Mouse (Mus musculus) embryonic facial prominence, embryonic 12.5 days (tissue): ENCODE data around the gene Glmp. TPM values are rescaled to one million over a fixed set of nuclear protein-coding genes. Genes with fewer than 3 reads are reported as not detected.

ENCODE experiments used
- ATAC-seq: fragments of 200-750 bp; cut with Nextera tagmentation; 2 replicates; pipeline ENCODE4 v1.8.0; 2017; ENCODE audit not compliant: insufficient number of reproducible peaks, insufficient read depth, low FRiP score, low TSS enrichment
- H3K27ac ChIP-seq: fragments of 300-500 bp; sonication (generic); 2 replicates; pipeline ENCODE4 v1.5.1; 2016; ENCODE audit warnings: mild to moderate bottlenecking
- H3K27me3 ChIP-seq: fragments of 300-500 bp; sonication (generic); 2 replicates; pipeline ENCODE4 v1.6.1; 2016; ENCODE audit warnings: mild to moderate bottlenecking, moderate library complexity
- H3K36me3 ChIP-seq: fragments of 300-500 bp; sonication (generic); 2 replicates; pipeline ENCODE4 v1.6.1; 2016; ENCODE audit warnings: mild to moderate bottlenecking
- H3K4me1 ChIP-seq: fragments of 300-500 bp; sonication (generic); 2 replicates; pipeline ENCODE4 v1.6.1; 2016
- H3K4me2 ChIP-seq: fragments of 300-500 bp; sonication (generic); replicated peaks from 2 replicates; pipeline ENCODE4 v1.6.1; 2016; ENCODE audit warnings: mild to moderate bottlenecking, moderate library complexity
- H3K4me3 ChIP-seq: fragments of 300-500 bp; sonication (generic); 2 replicates; pipeline ENCODE4 v1.5.1; 2016; ENCODE audit warnings: mild to moderate bottlenecking
- H3K9ac ChIP-seq: fragments of 300-500 bp; sonication (generic); 2 replicates; pipeline ENCODE4 v1.6.1; 2016; ENCODE audit warnings: mild to moderate bottlenecking, moderate library complexity
- H3K9me3 ChIP-seq: fragments of 300-500 bp; sonication (generic); 2 replicates; pipeline ENCODE4 v1.6.1; 2016; ENCODE audit warnings: mild to moderate bottlenecking, moderate library complexity
- WGBS: fragments of 180-500 bp; shearing (Covaris S2); methylation state at CpG from one replicate; pipeline ENCODE4 v1.1.7; 2016; 5-methylcytosine and 5-hydroxymethylcytosine counted together
- polyA plus RNA-seq: library from polyadenylated mRNA; unstranded; fragments of >200 nt; fragmentation: Nextera tagmentation; extraction: Ambion mirVana; gene quantifications from 2 replicates; pipeline ENCODE4 v1.2.1, GENCODE M21; 2016

The Glmp gene
- polyA plus RNA-seq, 1 experiment from 2014 or later = 169 TPM

DNA sequence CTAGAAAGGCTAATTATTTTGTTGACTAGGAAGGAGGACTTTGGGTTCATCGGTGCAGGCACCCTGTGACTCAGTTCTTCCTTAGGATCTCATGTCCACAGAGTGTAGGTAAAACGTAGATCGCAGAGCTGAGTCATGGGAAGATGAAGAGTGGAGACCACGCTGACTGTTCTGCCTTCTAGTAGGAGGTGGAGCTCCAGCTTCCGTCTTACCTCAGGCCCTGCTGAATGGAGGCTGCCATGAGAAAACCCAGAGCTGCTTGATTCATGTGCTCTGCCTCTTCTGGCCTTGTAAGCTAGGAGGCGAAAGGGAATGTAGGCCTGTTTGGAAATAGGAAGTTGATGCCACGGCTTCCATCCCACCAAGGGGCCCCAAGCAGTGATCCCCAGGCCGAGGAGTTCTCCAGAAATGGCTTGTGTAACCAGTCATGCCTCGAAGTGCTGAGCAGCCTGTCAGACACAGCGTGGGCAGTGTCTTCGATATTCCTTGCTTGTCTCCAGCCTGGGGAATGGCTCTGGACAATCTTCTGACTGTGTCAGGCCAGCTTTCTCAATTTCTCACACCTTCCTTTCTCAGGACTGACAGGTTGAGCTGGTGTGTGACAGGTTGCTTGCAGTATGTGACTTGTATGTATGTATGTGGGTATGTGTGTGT is 12.7 kb downstream of the Glmp start:
- H3K9ac ChIP-seq = no peak overlapping the region
- no peaks in the 10 kb centered on the region for H3K9me3 ChIP-seq
- 87% methylated on average over 11 of the region's 11 CpGs for WGBS
- peaks cover 30% of the 10 kb centered on the region for H3K4me1 ChIP-seq
- H3K27ac ChIP-seq = no peak overlapping the region
- no peak for ATAC-seq
- H3K4me3 ChIP-seq = no peak overlapping the region
- H3K36me3 ChIP-seq = peaks cover 9% of the 10 kb centered on the region
- H3K4me2 ChIP-seq = peak overlapping the region; percentile 79
- H3K27me3 ChIP-seq = no peaks in the 10 kb centered on the region

DNA sequence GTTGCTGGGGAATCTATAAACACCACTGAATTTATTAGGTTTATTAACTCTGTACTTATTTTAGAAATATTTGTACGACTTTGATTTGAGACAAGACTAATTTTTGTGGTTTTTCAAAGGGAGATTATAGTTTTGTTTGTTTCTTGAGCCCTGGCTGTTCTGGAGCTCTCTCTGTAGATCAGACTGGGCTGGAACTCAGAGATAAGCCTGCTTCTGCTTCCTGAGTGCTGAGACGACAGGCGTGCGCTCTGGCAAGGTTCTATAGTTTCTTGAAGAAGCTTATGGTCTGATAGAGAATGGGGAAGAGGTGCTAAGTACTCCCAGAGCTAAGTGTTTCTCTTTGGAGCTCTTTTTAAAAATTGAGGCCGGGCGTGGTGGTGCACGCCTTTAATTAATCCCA is 13.5 kb downstream of the Glmp start:
- no peak overlapping the region for H3K4me2 ChIP-seq
- peaks cover 30% of the 10 kb centered on the region for H3K4me1 ChIP-seq
- H3K9ac ChIP-seq = no peak overlapping the region
- H3K36me3 ChIP-seq = peaks cover 18% of the 10 kb centered on the region
- no peaks in the 10 kb centered on the region for H3K27me3 ChIP-seq
- WGBS = 92% methylated on average over 7 of the region's 7 CpGs
- H3K27ac ChIP-seq = no peak overlapping the region
- no peak overlapping the region for H3K4me3 ChIP-seq
- no peaks in the 10 kb centered on the region for H3K9me3 ChIP-seq
- ATAC-seq = no peak

DNA sequence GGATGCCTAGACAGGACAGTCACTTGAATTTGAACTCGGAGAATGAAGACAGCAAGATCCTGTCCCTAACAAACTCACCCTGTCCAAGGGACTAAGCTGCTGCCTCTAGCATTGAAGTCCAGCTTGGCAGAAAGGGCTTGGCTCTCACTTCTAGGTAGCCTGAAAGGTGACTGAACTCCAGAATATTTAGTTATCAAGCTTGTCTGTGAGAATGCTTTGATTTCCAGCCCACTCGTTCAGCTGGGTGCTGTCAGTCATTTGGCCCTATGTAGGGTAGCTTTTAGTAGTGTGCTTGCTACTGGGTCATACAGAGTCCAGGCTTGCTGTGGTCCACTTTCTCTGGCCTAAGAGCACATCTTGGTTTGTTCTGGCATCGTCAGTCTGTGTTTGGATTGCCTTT is 14.2 kb downstream of the Glmp start:
- Histone ChIP-seq H3K27ac (no peak overlapping the region), H3K4me3 (no peak overlapping the region), H3K9ac (no peak overlapping the region), H3K9me3 (no peaks in the 10 kb centered on the region), H3K4me1 (peaks cover 30% of the 10 kb centered on the region), H3K4me2 (no peak overlapping the region), H3K27me3 (no peaks in the 10 kb centered on the region), H3K36me3 (peaks cover 25% of the 10 kb centered on the region)
- 74% methylated on average over 3 of the region's 3 CpGs for WGBS
- no peak for ATAC-seq

DNA sequence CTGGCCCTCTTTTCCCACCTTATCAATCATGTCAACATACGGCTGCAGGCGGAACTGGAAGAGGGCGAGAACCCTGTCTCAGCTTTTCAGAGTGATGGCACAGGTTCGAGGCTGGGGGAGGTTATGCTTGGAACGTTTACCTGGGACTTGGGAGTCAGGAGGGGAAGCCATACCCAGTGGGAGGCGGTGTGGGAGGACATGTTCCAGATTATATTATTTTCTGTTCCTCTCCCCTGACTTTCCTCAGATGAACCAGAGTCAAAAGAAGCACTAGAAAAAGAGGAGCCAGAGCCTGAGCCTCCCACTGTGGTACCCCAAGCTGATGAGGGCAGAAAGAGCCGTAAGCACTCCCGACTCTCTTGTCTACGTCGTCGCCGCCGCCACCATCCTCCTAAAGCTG is 25.9 kb downstream of the Glmp start:
- 94% methylated on average over 13 of the region's 13 CpGs for WGBS
- ATAC-seq = no peak
- H3K4me2 ChIP-seq = no peak overlapping the region
- H3K36me3 ChIP-seq = peaks cover 94% of the 10 kb centered on the region
- no peaks in the 10 kb centered on the region for H3K9me3 ChIP-seq
- no peaks in the 10 kb centered on the region for H3K27me3 ChIP-seq
- H3K4me1 ChIP-seq = no peaks in the 10 kb centered on the region
- H3K4me3 ChIP-seq = no peak overlapping the region
- no peak overlapping the region for H3K27ac ChIP-seq
- H3K9ac ChIP-seq = no peak overlapping the region

DNA sequence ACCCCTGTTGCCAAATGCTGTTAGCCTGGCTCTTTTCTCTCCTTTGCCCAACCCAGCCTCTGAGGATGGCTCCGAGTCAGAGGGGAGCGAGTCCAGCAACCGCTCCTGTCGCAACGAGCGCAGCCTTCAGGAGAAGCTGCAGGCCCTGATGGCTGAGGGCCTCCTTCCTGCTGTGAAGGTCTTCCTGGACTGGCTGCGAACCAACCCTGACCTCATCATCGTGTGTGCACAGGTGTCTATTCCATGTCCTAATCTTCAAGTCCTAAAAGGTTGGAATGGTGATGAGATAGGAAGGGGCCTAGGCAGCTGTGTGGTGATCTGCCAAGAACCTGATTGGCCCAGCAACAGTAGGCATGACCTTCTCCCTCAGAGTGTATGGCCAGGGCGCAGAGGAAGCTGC is 28.1 kb downstream of the Glmp start:
- H3K36me3 ChIP-seq = peaks cover 94% of the 10 kb centered on the region
- H3K9me3 ChIP-seq = no peaks in the 10 kb centered on the region
- H3K27ac ChIP-seq = no peak overlapping the region
- H3K4me3 ChIP-seq = no peak overlapping the region
- 96% methylated on average over 9 of the region's 9 CpGs for WGBS
- ATAC-seq = no peak
- no peaks in the 10 kb centered on the region for H3K4me1 ChIP-seq
- no peak overlapping the region for H3K4me2 ChIP-seq
- no peaks in the 10 kb centered on the region for H3K27me3 ChIP-seq
- H3K9ac ChIP-seq = no peak overlapping the region

DNA sequence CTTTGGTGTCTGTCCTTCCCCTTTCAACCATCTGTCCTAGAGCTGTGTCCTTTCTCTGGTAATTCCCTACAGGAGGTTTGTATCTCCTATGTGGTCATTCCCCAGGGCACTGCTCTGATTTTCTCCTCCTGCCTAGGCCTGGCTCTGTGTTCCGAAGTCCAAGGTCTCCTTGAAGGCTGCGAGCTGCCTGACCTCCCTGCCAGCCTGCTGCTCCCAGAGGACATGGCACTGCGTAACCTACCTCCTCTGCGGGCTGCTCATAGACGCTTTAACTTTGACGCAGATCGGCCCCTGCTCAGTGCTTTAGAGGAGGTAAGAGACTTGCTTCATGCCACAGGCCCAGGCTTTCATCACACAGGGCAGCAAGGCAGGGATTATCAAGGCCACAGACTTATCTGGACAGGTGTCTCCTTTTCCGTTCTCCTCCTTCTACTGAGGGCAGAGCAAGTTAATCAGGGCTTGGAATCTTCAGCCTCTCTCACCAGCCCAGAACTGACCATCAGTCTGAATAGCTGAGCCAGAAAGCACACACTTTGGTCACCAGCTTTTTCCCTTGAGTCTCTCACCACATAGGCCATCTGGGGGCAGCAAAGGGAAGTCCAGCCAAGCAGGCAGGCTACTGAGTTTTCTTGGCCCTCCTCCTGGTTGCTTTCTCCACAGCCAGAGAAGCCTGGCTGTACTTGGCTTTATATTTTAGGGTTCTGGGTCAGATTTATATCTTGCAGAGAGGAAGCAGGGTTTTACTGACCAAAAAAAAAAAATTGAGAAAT is 29.8 kb downstream of the Glmp start:
- H3K27me3 ChIP-seq = no peaks in the 10 kb centered on the region
- no peaks in the 10 kb centered on the region for H3K4me1 ChIP-seq
- H3K4me3 ChIP-seq = no peak overlapping the region
- no peak overlapping the region for H3K4me2 ChIP-seq
- peaks cover 96% of the 10 kb centered on the region for H3K36me3 ChIP-seq
- ATAC-seq = no peak
- WGBS = 90% methylated on average over 8 of the region's 8 CpGs
- H3K9ac ChIP-seq = no peak overlapping the region
- H3K27ac ChIP-seq = no peak overlapping the region
- no peaks in the 10 kb centered on the region for H3K9me3 ChIP-seq

DNA sequence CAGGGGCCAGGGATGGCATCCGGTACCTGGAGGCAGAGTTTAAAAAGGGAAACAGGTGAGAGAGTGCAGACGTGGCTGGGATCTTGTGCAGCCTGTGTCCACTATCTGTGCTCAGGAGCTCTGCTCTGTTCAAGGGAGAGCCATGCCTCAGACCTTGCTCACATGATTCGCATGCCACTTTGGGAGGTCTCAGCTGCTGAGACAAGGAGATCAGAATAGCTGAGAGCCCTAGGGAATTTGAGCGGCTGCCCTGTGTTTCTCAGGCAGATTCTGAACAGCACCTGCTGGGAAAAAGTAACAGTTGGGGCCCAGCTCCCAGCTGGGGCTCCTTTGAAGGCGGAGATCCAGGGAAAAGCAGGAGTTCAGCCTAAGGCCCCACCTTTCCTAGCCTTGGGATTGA is 34.8 kb downstream of the Glmp start:
- H3K9me3 ChIP-seq = no peaks in the 10 kb centered on the region
- ATAC-seq = no peak
- H3K4me1 ChIP-seq = no peaks in the 10 kb centered on the region
- peak overlapping the region; percentile 37; the same call in 1 of the 2 replicates for H3K27ac ChIP-seq
- H3K4me3 ChIP-seq = no peak overlapping the region
- no peak overlapping the region for H3K4me2 ChIP-seq
- H3K9ac ChIP-seq = no peak overlapping the region
- peaks cover 78% of the 10 kb centered on the region for H3K36me3 ChIP-seq
- H3K27me3 ChIP-seq = peaks cover 6% of the 10 kb centered on the region
- 71% methylated on average over 5 of the region's 5 CpGs for WGBS

DNA sequence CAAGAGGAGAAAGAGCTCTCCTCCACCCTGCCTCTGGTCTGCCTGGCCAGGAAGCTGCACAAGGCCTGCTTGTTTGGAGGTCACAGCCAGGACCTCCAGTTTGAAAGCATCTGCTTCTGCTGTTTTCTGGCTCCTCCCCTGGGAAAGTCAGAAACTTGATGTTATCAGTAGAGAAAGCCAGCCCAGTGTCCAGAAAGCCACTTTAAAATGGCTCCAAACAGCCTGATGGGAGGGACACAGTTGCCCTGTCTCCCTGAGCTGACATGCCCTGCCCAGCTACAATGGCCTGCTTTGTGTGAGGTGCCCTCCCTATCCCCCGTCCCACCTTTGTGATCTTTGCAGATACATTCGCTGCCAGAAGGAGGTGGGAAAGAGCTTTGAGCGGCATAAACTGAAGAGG is 35.2 kb downstream of the Glmp start:
- Histone ChIP-seq H3K4me3 (no peak overlapping the region), H3K9ac (no peak overlapping the region), H3K27ac (peak overlapping the region; percentile 48; the same call in 1 of the 2 replicates), H3K4me1 (no peaks in the 10 kb centered on the region), H3K9me3 (no peaks in the 10 kb centered on the region), H3K36me3 (peaks cover 74% of the 10 kb centered on the region), H3K4me2 (no peak overlapping the region), H3K27me3 (peaks cover 10% of the 10 kb centered on the region)
- 38% methylated on average over 3 of the region's 3 CpGs for WGBS
- no peak for ATAC-seq

DNA sequence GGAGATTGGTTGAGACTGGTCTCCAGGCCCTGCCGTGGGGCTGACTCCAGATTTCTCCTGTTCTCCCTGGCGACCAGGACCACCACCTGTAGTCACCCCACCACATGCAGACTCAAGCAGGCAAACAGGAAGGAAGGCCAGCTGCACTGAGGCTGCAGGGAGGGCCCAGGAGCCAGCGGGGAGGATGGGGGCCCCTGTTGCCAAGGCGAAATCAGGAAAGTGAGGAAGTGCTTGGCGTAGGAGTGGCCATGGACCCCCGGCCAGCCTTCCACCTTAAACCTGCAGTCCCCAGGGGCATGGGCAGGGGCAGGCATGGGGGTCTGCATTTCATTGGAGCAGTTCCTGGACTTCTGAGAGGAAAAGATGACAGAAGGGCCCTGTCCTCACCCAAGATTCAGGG is 36.3 kb downstream of the Glmp start:
- Histone ChIP-seq H3K27me3 (peaks cover 21% of the 10 kb centered on the region), H3K27ac (no peak overlapping the region), H3K9ac (no peak overlapping the region), H3K4me1 (no peaks in the 10 kb centered on the region), H3K9me3 (no peaks in the 10 kb centered on the region), H3K4me3 (no peak overlapping the region), H3K36me3 (peaks cover 63% of the 10 kb centered on the region), H3K4me2 (no peak overlapping the region)
- ATAC-seq = no peak
- 81% methylated on average over 6 of the region's 6 CpGs for WGBS

DNA sequence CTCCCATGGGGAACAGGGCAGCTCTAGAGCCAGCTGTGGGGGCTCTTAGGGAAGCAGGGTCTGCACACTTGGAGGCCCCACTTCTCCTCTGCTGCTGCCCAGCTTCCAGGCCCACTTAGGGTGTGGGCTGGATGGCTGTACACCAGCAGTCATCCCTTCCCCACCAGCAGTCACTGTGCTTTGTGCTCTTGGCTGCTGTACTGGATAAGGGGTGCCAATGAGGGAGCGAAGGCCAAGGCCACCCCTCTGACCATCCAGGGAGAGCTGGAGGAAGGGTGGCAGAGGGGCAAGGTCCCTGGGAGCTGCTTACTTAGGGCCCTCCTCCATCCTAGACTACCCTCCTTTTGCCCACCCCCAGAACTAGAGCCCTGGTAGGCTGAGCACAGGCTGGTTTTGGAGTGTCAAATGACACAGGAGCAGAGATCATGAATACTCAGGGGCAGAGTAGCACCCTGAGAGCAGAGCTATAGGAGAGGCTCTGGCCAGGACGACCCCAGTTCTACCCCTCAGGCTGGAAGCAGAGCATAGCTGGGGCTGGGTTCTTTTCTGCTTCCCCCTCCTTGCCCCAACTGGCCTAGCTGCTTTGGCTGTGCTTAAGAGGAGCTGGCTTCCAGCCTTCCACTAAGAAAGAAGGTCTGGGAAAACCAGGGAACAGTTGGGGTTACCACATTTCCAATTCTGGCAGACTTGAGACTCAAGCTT is 36.9 kb downstream of the Glmp start:
- Histone ChIP-seq H3K4me3 (no peak overlapping the region), H3K27ac (no peak overlapping the region), H3K27me3 (peaks cover 25% of the 10 kb centered on the region), H3K4me2 (no peak overlapping the region), H3K4me1 (no peaks in the 10 kb centered on the region), H3K36me3 (peaks cover 56% of the 10 kb centered on the region), H3K9ac (no peak overlapping the region), H3K9me3 (no peaks in the 10 kb centered on the region)
- no peak for ATAC-seq
- WGBS = 91% methylated on average over 2 of the region's 2 CpGs

DNA sequence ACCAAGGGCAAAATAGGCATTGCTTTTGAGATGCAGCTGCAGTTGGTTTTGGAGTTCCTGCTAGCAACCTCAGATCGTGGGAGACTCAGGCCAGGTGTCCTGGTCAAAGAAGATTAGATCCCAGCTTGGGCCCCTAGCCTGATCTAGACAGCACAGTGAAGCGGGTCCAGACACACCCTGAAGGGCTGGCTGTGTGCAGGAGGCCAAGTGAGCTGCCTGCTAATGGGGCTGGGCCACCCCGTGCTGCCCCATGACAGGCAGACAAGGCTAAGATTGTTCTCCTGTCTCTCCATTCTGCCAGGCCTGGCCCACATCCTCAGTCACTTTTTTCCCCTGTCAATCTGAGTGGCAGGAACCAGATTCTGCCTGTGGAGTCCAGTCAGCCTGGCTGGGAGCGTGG is 38.9 kb downstream of the Glmp start:
- no peak overlapping the region for H3K4me3 ChIP-seq
- no peaks in the 10 kb centered on the region for H3K9me3 ChIP-seq
- 42% methylated on average over 4 of the region's 4 CpGs for WGBS
- peaks cover 38% of the 10 kb centered on the region for H3K36me3 ChIP-seq
- no peak overlapping the region for H3K27ac ChIP-seq
- H3K27me3 ChIP-seq = peaks cover 25% of the 10 kb centered on the region
- no peaks in the 10 kb centered on the region for H3K4me1 ChIP-seq
- no peak for ATAC-seq
- H3K4me2 ChIP-seq = no peak overlapping the region
- H3K9ac ChIP-seq = no peak overlapping the region

DNA sequence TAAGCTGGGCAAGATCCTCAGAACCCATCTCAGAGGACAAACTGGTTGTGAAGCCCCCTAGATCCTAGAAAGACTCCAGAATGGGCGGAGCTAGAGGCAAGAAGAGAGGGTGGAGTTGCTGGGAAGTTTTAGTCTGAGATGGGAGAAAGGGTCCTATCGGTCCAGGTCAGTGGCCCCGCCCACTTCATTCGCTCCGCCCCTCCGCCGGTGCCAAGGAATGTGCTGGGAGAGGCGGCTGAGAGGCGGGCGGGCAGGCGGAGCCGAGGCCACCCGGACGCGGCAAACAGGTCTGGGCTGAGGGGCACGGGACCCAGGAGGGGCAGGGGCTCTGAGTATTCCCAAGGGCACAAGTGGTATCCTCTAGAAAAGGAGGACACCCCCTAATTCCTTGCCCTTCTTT is 39.5 kb downstream of the Glmp start, which contains the start of gene Paqr6:
TSS of gene Paqr6 (plus strand) at position 248 of the 400 bp plus-strand sequence.
- Histone ChIP-seq H3K9me3 (no peaks in the 10 kb centered on the region), H3K27me3 (peaks cover 25% of the 10 kb centered on the region), H3K4me3 (0 out of 2 replicates have a peak within 1 kb of the TSS, but pooled peaks have one; percentile 5), H3K27ac (no peak within 1 kb of the TSS), H3K9ac (no peak within 1 kb of the TSS), H3K4me1 (no peaks in the 10 kb centered on the region), H3K36me3 (peaks cover 32% of the 10 kb centered on the region), H3K4me2 (peak within 1 kb of the TSS; percentile 18; the same call in 1 of the 2 replicates)
- ATAC-seq = no peak
- WGBS = under 1% methylated on average over 16 of the region's 16 CpGs
